Mouse (Mus musculus): ENCODE results near the gene 1810046K07Rik. TPM values are rescaled to one million over a fixed set of nuclear protein-coding genes. Genes with fewer than 3 reads are reported as not detected.

The 1810046K07Rik gene
- polyA plus RNA-seq, 1 experiment from 2014 or later, result not detected

- POLR2A ChIA-PET, result no interaction called here
- in situ Hi-C loops (cut with MboI; ENCODE audit: low pct_unique_long_range_greater_than_20kb), result no loop called here
- no peak for ATAC-seq
- no peak for TF ChIP-seq CTCF (IDR thresholded peaks at IDR 0.05)
- CTCF ChIA-PET, result no interaction called here
- DNase-seq (ENCODE audit: low read depth, low spot score), result no peak
- no peaks in the 10 kb centered on the region for H3K27me3 ChIP-seq
Observed at GRCm38 (mm10) chr9:51271073-51271472, 57.6 kb downstream of the 1810046K07Rik start.

GRCm38 (mm10) chr9:51268852-51269251 is 59.9 kb downstream of the 1810046K07Rik start:
- CTCF ChIA-PET, result no interaction called here
- no peaks in the 10 kb centered on the region for H3K27me3 ChIP-seq
- ATAC-seq, result no peak
- POLR2A ChIA-PET, result no interaction called here
- no peak for DNase-seq (ENCODE audit: low read depth, low spot score)
- TF ChIP-seq CTCF (IDR thresholded peaks at IDR 0.05), result no peak
- in situ Hi-C loops (cut with MboI; ENCODE audit: low pct_unique_long_range_greater_than_20kb), result no loop called here

GRCm38 (mm10) chr9:51258426-51258825 is 70.3 kb downstream of the 1810046K07Rik start:
- H3K27me3 ChIP-seq, result no peaks in the 10 kb centered on the region
- TF ChIP-seq CTCF (IDR thresholded peaks at IDR 0.05), result no peak
- CTCF ChIA-PET, result interaction anchor here (1.5 kb wide), 1 partner anchor 11 kb away, joined by 5 read pairs; no protein-coding TSS in a partner anchor
- no peak for DNase-seq (ENCODE audit: low read depth, low spot score)
- POLR2A ChIA-PET, result no interaction called here
- in situ Hi-C loops (cut with MboI; ENCODE audit: low pct_unique_long_range_greater_than_20kb), result no loop called here
- no peak for ATAC-seq

- DNase-seq (ENCODE audit: low read depth, low spot score), result no peak
- TF ChIP-seq CTCF (IDR thresholded peaks at IDR 0.05), result no peak
- in situ Hi-C loops (cut with MboI; ENCODE audit: low pct_unique_long_range_greater_than_20kb), result no loop called here
- POLR2A ChIA-PET, result no interaction called here
- no peaks in the 10 kb centered on the region for H3K27me3 ChIP-seq
- no peak for ATAC-seq
- CTCF ChIA-PET, result interaction anchor here (1.4 kb wide), 1 partner anchor 24 kb away, joined by 3 read pairs; no protein-coding TSS in a partner anchor
Observed at GRCm38 (mm10) chr9:51256780-51257502, 71.8 kb downstream of the 1810046K07Rik start.

Other genes starting within 250 kb of the 1810046K07Rik start
- not detected for gene 4833427G06Rik, start 226.8 kb downstream of the 1810046K07Rik start, polyA plus RNA-seq (2021)
- gene Gm32742, start 163.4 kb downstream of the 1810046K07Rik start, polyA plus RNA-seq (2021), result under 0.01 TPM
- not detected for gene Pou2af1, start 115.2 kb downstream of the 1810046K07Rik start, polyA plus RNA-seq (2021)
- gene Colca2, start 50.3 kb downstream of the 1810046K07Rik start, polyA plus RNA-seq (2021), result 3.5 TPM

Data from Patski (cell line).